Mouse (Mus musculus) C2C12 (cell line): ENCODE data around the gene Babam2.

Source experiments
- CTCF ChIP-seq: IDR thresholded peaks from one replicate; pipeline ENCODE4 v1.5.1; 2011; ENCODE audit not compliant: control insufficient read depth, insufficient read depth, insufficient read length
- MYOG ChIP-seq: IDR thresholded peaks from one replicate; pipeline ENCODE4 v1.6.1; 2011; ENCODE audit not compliant: control insufficient read depth, insufficient read length; ENCODE audit errors: extremely low read depth
- USF1 ChIP-seq: IDR thresholded peaks from one replicate; pipeline ENCODE4 v1.6.1; 2011; ENCODE audit warnings: low read depth, mild to moderate bottlenecking, control low read depth, moderate library complexity

DNA sequence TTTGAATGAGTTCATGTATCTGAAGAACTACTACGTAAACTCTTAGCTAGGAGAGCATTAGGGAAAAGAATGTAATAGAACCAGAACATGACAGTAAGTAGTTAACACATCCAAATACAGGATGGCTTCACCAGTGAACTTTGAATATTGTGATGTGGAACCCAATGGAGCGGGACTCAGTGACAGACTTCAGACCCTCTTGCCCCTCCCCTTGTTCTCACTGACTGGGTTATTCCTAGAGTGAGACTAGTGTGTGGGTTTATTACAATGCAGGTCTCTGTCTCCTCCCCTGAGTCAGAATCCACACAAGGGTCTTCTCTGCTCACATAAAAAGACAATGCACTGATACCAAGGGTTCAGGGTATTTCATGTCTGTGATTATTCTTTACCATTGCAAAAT lies 175.8 kb downstream of the Babam2 start:
- no peak for TF ChIP-seq CTCF
- no peak for TF ChIP-seq MYOG
- no peak for TF ChIP-seq USF1
